Mouse (Mus musculus) gonadal fat pad, adult 2 months (tissue): ENCODE measurements around the gene Srgap3. TPM values are rescaled to one million over a fixed set of nuclear protein-coding genes. Genes with fewer than 3 reads are reported as not detected.
"Not testable (repeated sequence)": the region's sequence is repeated elsewhere in the genome, so short reads cannot be mapped to it uniquely, and the experiment has no call there.

ENCODE experiments used
- DNase-seq: peaks from one replicate; pipeline ENCODE4 v3.0.0-alpha.2; 2012; ENCODE audit warnings: low read depth
- polyA plus RNA-seq: library from polyadenylated mRNA; depleted of rRNA; stranded (reverse); fragments of >200 nt; gene quantifications from 2 replicates; pipeline ENCODE4 v1.2.3, GENCODE M21; 2012

The Srgap3 gene
- polyA plus RNA-seq, 1 experiment = 2.6 TPM

GRCm38 (mm10) chr6:112861351-112862297 is 85.4 kb downstream of the Srgap3 start:
- no peak for DNase-seq

DNA sequence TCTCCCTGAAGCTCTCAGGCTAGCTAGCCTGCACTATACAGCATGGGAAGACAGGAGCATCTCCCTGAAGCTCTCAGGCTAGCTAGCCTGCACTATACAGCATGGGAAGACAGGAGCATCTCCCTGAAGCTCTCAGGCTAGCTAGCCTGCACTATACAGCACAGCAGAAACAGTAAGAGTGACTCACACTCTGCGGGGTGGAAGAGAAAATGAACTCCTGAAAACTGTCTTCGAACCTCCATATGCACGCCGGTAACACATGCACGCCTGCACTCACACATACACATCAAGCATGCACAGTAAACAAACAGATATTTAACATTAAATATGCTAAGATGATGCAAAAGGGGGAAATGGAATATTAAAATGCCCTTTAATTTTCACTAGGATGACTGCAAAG is 86.8 kb downstream of the Srgap3 start:
- DNase-seq = not testable (repeated sequence)

GRCm38 (mm10) chr6:112857057-112857456 is 90.0 kb downstream of the Srgap3 start:
- no peak for DNase-seq

- no peak for DNase-seq
Measured at GRCm38 (mm10) chr6:112855183-112855582, 91.9 kb downstream of the Srgap3 start.

DNA sequence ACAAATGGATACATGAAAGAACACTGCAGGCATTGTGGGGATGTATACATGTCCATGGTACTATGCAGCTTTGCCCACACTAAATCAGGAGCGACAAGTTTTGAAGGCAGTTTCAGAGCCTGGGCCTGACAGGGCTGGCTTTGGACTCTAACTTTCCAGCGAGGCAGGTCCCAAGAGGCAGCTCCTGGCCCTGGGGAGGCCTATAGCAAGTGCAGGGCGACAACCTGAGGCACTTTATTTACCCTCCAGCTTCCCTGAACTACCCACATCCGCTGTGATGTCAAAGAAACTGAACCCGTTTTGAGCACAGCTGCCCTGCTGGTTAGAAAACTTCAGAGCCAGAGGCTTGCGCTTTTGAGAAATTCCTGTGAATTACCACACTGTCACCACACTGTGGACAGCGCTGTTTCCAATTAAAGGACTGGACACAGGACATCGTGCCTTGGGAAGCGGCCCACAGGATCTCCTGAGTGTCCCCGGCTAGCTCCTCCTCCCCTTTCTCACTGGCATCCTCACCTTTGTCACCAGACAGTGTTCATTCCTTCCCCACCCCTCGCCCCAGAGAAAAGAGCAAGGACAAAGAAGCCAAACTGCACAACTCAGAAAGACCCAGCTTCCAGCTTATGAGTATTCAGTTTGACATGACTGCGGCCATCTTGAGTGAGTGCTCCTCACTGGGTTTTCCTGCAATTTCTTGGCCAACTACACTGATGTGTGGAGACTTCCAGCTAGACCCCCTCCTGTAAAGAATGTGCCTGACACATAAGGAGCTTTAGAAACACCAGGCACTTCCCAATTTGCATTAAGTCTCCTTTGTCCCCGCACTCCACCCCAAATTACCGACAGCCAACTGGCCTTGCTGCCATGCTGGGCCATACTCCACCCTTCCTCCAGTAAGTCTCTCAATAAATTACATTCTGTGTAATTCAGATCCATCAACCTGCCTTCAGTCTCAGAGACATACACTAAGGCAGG is 94.5 kb downstream of the Srgap3 start:
- DNase-seq = no peak

DNA sequence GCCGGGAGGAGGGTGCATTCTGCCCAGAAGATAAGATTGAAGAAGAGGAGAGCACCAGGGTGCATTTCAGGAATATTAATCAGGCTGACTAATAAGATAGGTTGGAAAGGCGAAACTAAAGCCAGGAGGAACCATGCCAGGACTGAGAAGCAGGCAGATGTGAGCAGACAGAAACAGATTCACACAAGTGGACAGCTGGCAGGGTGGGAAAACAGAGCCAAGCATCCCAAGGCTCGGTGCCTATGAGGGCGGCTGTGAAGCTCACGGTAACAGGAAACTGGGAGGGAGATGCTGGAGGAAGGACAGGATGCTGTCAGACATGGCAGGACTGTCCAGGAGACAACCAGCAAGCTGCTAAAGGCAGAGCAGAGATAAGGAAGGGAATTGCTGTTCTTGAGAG is 96.3 kb downstream of the Srgap3 start:
- DNase-seq = no peak

GRCm38 (mm10) chr6:112848629-112849180 is 98.4 kb downstream of the Srgap3 start:
- no peak for DNase-seq

DNA sequence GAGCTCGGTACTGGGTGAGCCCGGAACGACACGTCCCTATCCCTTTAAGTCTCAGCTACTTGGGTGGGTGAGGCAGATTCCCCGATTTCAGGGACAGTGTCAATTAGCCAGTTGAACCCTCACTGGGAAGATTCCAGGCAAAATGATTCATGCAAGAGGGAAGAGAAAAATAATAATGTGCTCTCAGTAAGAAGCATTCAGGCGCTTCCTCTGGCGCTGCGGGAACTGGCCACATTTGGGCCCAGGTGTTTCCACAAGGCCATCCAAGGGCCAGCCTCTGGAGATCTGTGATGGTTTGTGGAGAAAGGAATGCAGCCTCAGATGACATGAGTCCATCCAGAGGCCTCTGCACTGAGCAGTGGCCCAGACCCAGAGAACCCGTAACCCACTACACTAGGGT is 100.2 kb downstream of the Srgap3 start:
- DNase-seq = no peak

- no peak for DNase-seq
Measured at GRCm38 (mm10) chr6:112842426-112842825, 104.6 kb downstream of the Srgap3 start.

DNA sequence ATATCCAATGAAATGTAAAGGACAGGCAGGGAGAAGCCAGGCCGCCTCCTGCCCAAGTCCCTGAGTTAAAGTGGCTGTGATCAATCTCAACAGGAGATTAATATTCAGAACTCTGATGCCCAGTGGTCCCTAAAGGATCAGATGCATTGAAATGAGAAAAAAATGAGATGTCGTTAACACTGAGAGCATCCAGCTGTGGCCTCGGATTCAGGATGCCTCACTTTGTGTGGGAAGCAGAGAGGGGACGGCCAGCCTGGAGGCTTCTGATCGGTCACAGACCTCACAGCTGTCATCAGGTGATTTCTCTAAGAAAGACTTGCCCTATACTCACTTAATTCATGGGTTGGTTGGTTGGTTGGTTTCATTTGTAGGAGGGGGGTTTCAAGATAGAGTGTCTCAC is 106.7 kb downstream of the Srgap3 start:
- DNase-seq = no peak

DNA sequence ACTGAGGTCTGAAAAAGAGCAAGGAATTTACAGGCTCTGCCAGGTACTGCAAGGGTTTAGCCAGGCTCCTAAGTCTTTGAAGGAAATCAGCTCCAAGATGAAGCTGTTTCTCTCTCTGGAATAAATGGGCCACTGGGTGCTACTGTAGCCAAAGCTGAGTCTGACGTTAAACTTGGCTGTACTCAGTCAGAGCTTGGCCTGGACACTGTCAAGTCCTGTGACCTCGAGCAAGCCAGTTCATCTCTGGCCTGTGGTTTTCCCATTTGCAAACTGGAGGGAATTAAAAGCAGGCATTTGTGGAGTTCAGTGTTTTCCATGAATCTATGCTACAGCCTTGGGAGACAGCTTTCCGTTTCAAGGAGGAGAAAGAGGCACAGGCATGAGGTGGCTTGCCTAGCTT is 107.7 kb downstream of the Srgap3 start:
- no peak for DNase-seq

DNA sequence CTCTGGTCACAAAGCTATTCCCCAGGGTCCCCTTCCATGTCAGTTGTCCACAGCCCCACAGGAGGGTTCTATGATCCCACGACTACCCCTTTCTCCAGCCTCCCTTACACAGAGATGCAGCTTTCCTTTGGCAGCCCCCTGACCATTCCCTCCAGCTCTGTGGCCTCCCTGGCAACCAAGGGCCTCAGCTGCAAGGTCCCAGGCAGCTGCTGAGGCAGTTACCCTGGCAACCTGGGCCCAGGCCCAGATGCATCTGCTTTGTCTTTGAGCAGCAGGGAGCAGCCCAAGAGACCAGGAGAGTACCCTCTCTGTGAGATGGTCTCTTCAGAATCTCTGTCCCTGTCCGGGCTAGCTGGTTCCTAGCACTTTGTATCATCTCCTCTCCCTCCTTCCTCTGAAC is 108.2 kb downstream of the Srgap3 start:
- no peak for DNase-seq

DNA sequence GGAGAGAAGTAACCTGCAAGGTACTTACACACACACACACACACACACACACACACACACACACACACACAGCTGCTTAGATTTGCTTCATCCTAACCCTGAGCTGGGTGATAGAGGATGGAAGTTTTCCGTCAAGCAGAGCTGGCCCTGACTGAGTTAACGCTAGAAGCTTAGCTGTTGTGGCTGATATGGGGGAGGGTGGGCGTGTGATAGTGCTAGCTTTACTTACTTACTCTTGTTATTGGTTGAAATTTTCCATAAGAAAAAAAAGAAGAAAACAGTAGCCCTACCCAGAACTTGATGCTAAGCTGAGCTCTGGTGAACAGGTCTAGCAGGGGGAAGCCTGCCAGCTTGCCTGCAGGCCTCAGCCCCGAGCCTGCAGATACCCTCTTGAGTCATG is 110.4 kb downstream of the Srgap3 start:
- DNase-seq = no peak

DNA sequence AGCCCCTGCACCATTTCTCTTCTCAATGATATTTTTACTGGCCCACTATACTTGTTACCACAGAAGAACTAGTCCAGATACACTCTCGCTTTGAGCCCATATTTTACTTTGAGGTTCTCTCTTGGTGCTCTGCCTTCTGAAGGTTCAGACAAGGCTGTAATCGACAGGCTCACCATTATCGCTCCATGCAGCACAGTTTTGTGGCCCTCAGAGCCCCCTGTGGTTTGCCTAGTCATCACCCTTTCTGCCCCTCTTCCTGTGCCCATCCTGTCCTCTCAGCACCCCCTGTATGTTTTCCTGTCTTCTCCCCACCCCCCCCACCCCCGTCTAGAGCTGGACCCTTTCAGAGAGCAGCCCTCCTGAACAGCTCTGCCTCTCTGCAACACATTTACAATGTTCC is 111.7 kb downstream of the Srgap3 start:
- no peak for DNase-seq

DNA sequence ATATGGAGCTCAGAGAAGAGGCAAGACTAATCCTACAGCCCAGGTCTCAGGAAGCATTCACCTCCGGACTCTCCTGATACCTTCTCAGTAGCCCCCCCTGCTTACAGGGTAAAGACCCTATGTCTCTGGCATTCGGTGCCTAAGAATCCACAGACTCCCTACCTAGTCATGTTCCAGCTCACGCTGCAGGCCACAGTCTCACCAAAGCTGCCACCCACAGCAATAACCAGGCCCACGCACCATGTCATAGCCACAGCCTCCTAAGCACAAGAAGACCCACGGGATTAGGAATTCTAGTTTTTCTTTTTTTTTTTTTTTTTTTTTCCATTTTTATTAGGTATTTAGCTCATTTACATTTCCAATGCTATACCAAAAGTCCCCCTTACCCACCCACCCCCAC is 112.6 kb downstream of the Srgap3 start:
- no peak for DNase-seq

DNA sequence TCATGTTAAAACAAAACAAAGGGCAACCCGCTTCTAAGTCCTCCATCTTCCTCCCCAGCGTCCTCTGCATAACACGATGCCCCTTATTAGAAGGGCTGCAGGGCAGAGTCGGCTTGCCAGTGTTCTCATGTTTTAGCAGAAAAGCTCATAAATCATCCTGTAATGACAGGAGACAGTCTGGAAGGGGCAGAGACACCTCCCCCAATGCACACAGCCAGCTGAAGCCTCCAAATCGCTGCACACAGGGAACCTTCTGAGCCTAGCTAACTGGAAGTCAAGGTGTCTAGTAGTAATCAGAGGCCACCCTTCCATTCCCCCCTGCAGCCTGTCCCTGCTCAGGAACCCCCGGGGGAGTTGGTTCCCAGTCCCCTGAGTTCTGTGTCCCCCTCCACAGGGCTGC is 113.3 kb downstream of the Srgap3 start:
- no peak for DNase-seq

DNA sequence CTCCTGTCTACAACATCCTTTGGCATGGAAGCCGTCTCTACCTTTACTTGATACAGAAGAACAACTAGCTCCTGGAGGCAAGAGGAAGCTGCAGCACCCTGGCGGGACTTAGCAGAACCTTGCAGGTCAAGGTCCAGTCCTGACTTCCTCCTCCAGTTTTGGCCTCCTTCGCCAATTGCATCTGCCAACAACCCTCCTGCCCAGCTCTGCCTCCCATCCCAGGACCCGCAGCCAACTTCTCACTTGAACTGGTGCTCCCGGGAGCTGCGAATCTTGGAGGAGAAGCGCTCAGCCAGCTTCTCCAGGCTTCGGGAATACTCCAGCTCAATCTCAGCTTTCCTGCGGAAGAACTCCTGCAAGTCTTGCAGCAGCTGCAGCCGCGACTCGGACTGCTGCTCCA is 117.9 kb downstream of the Srgap3 start:
- no peak for DNase-seq

GRCm38 (mm10) chr6:112828420-112828819 is 118.6 kb downstream of the Srgap3 start:
- DNase-seq = no peak

DNA sequence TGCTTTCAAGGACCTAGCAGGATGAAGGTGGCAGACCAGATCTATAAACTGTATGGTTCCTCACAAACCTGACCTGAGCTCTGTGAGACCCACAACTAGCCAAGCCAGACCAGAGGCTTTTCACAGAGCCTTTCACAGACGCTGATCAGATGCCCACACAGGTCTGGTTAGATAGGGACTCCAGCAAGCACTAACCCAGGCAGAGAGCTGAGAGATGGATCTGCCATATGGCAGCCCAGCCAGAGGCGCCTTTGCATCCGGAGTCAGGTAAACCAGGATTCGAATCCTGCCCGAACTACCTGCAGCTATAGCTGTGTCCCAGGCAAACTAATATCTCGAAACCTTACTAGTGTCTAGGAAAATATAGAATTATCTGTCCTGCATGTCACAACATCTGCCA is 121.4 kb downstream of the Srgap3 start:
- no peak for DNase-seq

DNA sequence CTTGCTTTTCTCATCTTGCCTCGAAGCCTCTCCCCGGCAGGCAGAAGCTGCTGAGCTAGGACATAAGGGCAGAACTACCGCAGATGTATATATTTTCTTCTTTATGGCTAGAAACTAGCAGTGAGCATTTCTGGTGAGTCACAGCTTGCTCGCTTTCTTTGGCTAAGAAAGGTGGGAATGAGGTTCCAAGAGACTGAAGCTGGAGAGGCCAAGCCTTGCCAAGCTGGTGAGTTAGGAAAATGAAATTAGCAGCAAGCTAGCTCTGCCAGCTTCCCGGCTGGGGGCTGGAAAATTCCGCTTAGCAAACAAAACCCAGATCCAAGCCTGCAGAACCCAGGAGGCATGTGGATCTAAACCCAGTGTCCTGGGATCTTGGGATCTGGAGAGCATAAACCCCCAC is 124.0 kb downstream of the Srgap3 start:
- DNase-seq = no peak

DNA sequence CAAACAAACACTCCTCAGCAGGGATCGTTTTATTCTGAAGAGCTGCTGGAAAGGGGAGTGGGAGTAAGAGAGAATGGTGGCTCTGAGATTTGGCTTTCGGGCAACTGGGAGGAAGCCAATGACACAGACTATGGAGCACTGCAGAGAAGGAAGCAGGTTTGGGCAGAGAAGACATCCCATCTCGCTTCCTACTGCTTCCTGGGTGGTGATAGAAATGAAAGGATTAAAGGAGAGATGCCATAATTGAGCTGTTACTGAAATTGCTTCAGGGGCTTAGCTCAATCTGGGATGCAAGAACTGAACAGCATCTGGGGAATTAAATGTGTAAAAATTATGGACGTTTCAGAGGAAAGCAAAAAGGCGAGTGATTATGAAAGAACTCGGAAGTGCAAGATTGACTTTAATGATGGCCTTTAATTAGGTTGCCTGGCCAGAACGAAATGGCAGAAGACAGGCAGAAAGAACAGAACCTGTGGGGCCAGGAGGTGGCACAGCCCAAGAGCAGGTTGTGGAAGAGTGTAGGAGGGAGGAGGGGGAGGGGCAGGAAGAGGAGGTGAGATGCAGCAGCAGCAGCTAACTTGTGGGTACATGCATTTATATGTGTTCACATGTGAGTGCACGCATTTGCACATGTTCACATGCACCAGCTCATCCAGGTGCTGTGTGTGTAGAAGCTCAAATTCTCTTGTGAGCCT is 126.6 kb downstream of the Srgap3 start:
- no peak for DNase-seq
